17 mouse cellular contexts compared by ENCODE assay signal in genomic region chr7:97590488-97590887, GRCm38 (mm10). TPM values are rescaled to one million over a fixed set of nuclear protein-coding genes. Genes with fewer than 3 reads are reported as not detected.
DNase-seq lines count a peak whose midpoint lies in the region; ATAC-seq and TF ChIP-seq lines count a peak whose summit lies in the region.
"Had no signal": no experiment of that assay in that cellular context is flagged by ENCODE, and none has a peak within 500 bp of the region (broad histone marks: within the 10 kb centered on the region; RNA-seq: fewer than 3 reads in every experiment).

No protein-coding gene starts in this region.

- H3K9ac ChIP-seq in heart, adult 2 months (ENCODE audit: low read depth, low read length): no peak overlapping the region
- no peak overlapping the region for H3K9ac ChIP-seq in neural tube, embryonic 12.5 days
- H3K9ac ChIP-seq in liver, embryonic 11.5 days (ENCODE audit: low read depth, low read length): no peak overlapping the region
- H3K9ac ChIP-seq: embryonic facial prominence, embryonic 13.5 days; heart, embryonic 15.5 days; limb, embryonic 12.5 days had no signal

- no peak overlapping the region for H3K4me3 ChIP-seq in heart, adult 2 months
- no peak overlapping the region for H3K4me3 ChIP-seq in neural tube, embryonic 12.5 days
- H3K4me3 ChIP-seq in liver, embryonic 11.5 days (ENCODE audit: low read depth, low read length): no peak overlapping the region
- H3K4me3 ChIP-seq: embryonic facial prominence, embryonic 13.5 days; heart, embryonic 15.5 days; limb, embryonic 12.5 days had no signal

- intact Hi-C loops in heart, adult 2 months (cut with DNase I): no loop called here

- no peaks in the 10 kb centered on the region; the same call in 1 of the 2 replicates for H3K36me3 ChIP-seq in heart, adult 2 months (ENCODE audit: control insufficient read depth, insufficient read depth, low read length)
- 0 out of 2 replicates have a peak, but pooled peaks cover 9% of the 10 kb centered on the region for H3K36me3 ChIP-seq in neural tube, embryonic 12.5 days
- H3K36me3 ChIP-seq in liver, embryonic 11.5 days (ENCODE audit: control insufficient read depth, insufficient read depth, low read length): no peaks in the 10 kb centered on the region
- H3K36me3 ChIP-seq: heart, embryonic 15.5 days had no signal

- H3K4me1 ChIP-seq in heart, adult 2 months (ENCODE audit: control insufficient read depth, insufficient read depth, low read length): peaks cover 6% of the 10 kb centered on the region
- H3K4me1 ChIP-seq in neural tube, embryonic 12.5 days: peaks cover 14% of the 10 kb centered on the region
- peaks cover 32% of the 10 kb centered on the region for H3K4me1 ChIP-seq in liver, embryonic 11.5 days (replicated peaks; ENCODE audit: control insufficient read depth, insufficient read depth, low read length)

- no peak overlapping the region for H3K27ac ChIP-seq in heart, adult 2 months
- H3K27ac ChIP-seq in neural tube, embryonic 12.5 days: no peak overlapping the region
- no peak overlapping the region for H3K27ac ChIP-seq in liver, embryonic 11.5 days (ENCODE audit: low read depth, low read length)
- H3K27ac ChIP-seq: embryonic facial prominence, embryonic 13.5 days; heart, embryonic 15.5 days; macrophage had no signal

- no peak for TF ChIP-seq POLR2A in heart, adult 2 months (IDR thresholded peaks at IDR 0.05; ENCODE audit: insufficient read depth, low read depth, low read length)

- H3K4me2 ChIP-seq in neural tube, embryonic 12.5 days (replicated peaks): no peak overlapping the region
- peak overlapping the region; percentile 41 for H3K4me2 ChIP-seq in liver, embryonic 11.5 days
- H3K4me2 ChIP-seq: embryonic facial prominence, embryonic 13.5 days; heart, embryonic 15.5 days; limb, embryonic 12.5 days had no signal

- TF ChIP-seq EP300 in heart, adult 2 months (IDR thresholded peaks at IDR 0.05; ENCODE audit: insufficient read depth, low read depth, low read length): no peak

- peak; percentile 63 for DNase-seq in heart, adult 11 months
- no peak for DNase-seq in heart, adult 2 months
- no peak for DNase-seq in neural tube, embryonic 10.5 days (ENCODE audit: extremely low spot score, low spot score)
- no peak for DNase-seq in liver, embryonic 11.5 days (ENCODE audit: low spot score)
- DNase-seq in lung, postnatal 14 days: no peak
- no peak for DNase-seq in right cerebral cortex, postnatal 4 days
- no peak for DNase-seq in urinary bladder, adult 18-20 months (ENCODE audit: low spot score in 2 of 2)
- DNase-seq: B cell, adult 2 months; cerebellum, adult 2 months; kidney, adult 2 months; layer of hippocampus, postnatal 36 days; right cerebral cortex, postnatal 14 days had no signal

- H3K9me3 ChIP-seq in neural tube, embryonic 12.5 days: no peaks in the 10 kb centered on the region
- H3K9me3 ChIP-seq in liver, embryonic 11.5 days (ENCODE audit: control insufficient read depth, low read length): no peaks in the 10 kb centered on the region
- H3K9me3 ChIP-seq: embryonic facial prominence, embryonic 13.5 days; heart, embryonic 15.5 days; limb, embryonic 12.5 days had no signal

- ATAC-seq in neural tube, embryonic 12.5 days (ENCODE audit: low FRiP score, low read depth): 0 out of 2 replicates have a peak, but pooled peaks have one; percentile 29
- peak; percentile 83 for ATAC-seq in liver, embryonic 11.5 days (replicated peaks; ENCODE audit: low FRiP score)

- no peaks in the 10 kb centered on the region for H3K27me3 ChIP-seq in heart, adult 2 months (ENCODE audit: control insufficient read depth, insufficient read depth, low read length)
- H3K27me3 ChIP-seq in neural tube, embryonic 12.5 days (replicated peaks): no peaks in the 10 kb centered on the region
- no peaks in the 10 kb centered on the region for H3K27me3 ChIP-seq in liver, embryonic 11.5 days (replicated peaks; ENCODE audit: control insufficient read depth, insufficient read depth, low read length)
- H3K27me3 ChIP-seq: embryonic facial prominence, embryonic 13.5 days; heart, embryonic 15.5 days; limb, embryonic 12.5 days had no signal

- TF ChIP-seq CTCF in heart, adult 2 months (IDR thresholded peaks at IDR 0.05): no peak

- peaks cover 17% of the 10 kb centered on the region for H3K79me2 ChIP-seq in heart, adult 2 months (replicated peaks; ENCODE audit: control insufficient read depth, insufficient read depth, low read length)

- WGBS in heart, adult 2 months: 46% methylated on average over 3 of the region's 3 CpGs
- WGBS in neural tube, embryonic 12.5 days: 22% methylated on average over 3 of the region's 3 CpGs
- WGBS in liver, embryonic 11.5 days: 18% methylated on average over 3 of the region's 3 CpGs

RNA-seq across cellular contexts. Expression of gene Rsf1, which starts 10.8 kb away (rescaled TPM):
- total RNA-seq in heart, adult 2 months (2021): 10 to 100 TPM; 14.6 to 15.7 TPM
- 1.5 and 3.0 TPM in 2 replicates for polyA plus RNA-seq in heart, adult 2 months (2012; rRNA removed)
- polyA plus RNA-seq in neural tube, embryonic 12.5 days (2016; fragmentation: Nextera tagmentation; extraction: Ambion mirVana): 27.9 and 29.2 TPM in 2 replicates
- 14.5 and 14.8 TPM in 2 replicates for polyA plus RNA-seq in liver, embryonic 11.5 days (2014; fragmentation: Nextera tagmentation; extraction: Ambion mirVana)

RNA-seq across cellular contexts. Expression of gene Aamdc, which starts 11.2 kb away (rescaled TPM):
- 10 to 100 TPM; 61.0 to 67.7 TPM for total RNA-seq in heart, adult 2 months (2021)
- polyA plus RNA-seq in heart, adult 2 months (2012; rRNA removed): 62.6 and 77.1 TPM in 2 replicates
- polyA plus RNA-seq in neural tube, embryonic 12.5 days (2016; fragmentation: Nextera tagmentation; extraction: Ambion mirVana): 36.5 and 39.8 TPM in 2 replicates
- polyA plus RNA-seq in liver, embryonic 11.5 days (2014; fragmentation: Nextera tagmentation; extraction: Ambion mirVana): 24.5 and 25.3 TPM in 2 replicates
